Mouse (Mus musculus) embryonic facial prominence, embryonic 10.5 days (tissue): ENCODE measurements around the gene Fem1b. TPM values are rescaled to one million over a fixed set of nuclear protein-coding genes. Genes with fewer than 3 reads are reported as not detected.
A peak's percentile ranks its signal among the peaks of the same experiment; 100 is the strongest.
"Not testable (repeated sequence)": the region's sequence is repeated elsewhere in the genome, so short reads cannot be mapped to it uniquely, and the experiment has no call there.

Experiments
- DNase-seq: peaks from one replicate; pipeline ENCODE4 v3.0.0-alpha.2; 2017; ENCODE audit warnings: low spot score
- H3K27ac ChIP-seq: fragments of 300-500 bp; sonication (generic); replicated peaks from 2 replicates; pipeline ENCODE4 v1.5.1; 2016; ENCODE audit warnings: mild to moderate bottlenecking
- H3K27me3 ChIP-seq: fragments of 300-500 bp; sonication (generic); replicated peaks from 2 replicates; pipeline ENCODE4 v1.6.1; 2016; ENCODE audit warnings: low read depth, mild to moderate bottlenecking; ENCODE audit not compliant: poor library complexity, severe bottlenecking
- H3K36me3 ChIP-seq: fragments of 300-500 bp; sonication (generic); replicated peaks from 2 replicates; pipeline ENCODE4 v1.6.1; 2016; ENCODE audit warnings: mild to moderate bottlenecking, moderate library complexity
- H3K4me1 ChIP-seq: fragments of 300-500 bp; sonication (generic); 2 replicates; pipeline ENCODE4 v1.6.1; 2016
- H3K4me3 ChIP-seq: fragments of 300-500 bp; sonication (generic); 2 replicates; pipeline ENCODE4 v1.5.1; 2016; ENCODE audit warnings: mild to moderate bottlenecking, moderate library complexity
- H3K9me3 ChIP-seq: fragments of 300-500 bp; sonication (generic); 2 replicates; pipeline ENCODE4 v1.6.1; 2016; ENCODE audit warnings: mild to moderate bottlenecking
- WGBS: fragments of 180-500 bp; shearing (Covaris S2); methylation state at CpG from one replicate; pipeline ENCODE4 v1.1.7; 2016; 5-methylcytosine and 5-hydroxymethylcytosine counted together
- polyA plus RNA-seq: library from polyadenylated mRNA; unstranded; fragments of >200 nt; fragmentation: Nextera tagmentation; extraction: Ambion mirVana; gene quantifications from 2 replicates; pipeline ENCODE4 v1.2.1, GENCODE M21; 2016

Fem1b gene
- polyA plus RNA-seq, 1 experiment from 2014 or later: 30.3 TPM

DNA sequence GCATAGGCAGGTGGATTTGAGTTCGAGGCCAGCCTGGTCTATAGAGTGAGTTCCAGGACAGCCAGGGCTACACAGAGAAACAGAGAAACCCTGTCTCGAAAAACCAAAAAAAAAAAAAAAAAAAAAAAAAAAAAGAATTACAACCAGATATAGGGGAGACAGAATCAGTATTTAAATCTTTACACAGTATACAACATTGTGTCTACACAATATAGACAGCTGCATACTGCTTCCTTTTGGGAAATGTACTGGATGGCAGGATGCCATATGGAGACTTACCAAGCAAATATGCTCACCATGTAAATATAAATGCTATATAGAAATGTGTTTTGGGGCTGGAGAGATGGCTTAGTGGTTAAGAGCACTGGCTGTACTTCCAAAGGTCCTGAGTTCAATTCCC, 12.5 kb downstream of the Fem1b start:
- not testable (repeated sequence) for DNase-seq, H3K4me3 ChIP-seq, H3K27me3 ChIP-seq, H3K9me3 ChIP-seq, H3K4me1 ChIP-seq, H3K27ac ChIP-seq
- 91% methylated on average over 2 of the region's 2 CpGs for WGBS
- peaks cover 73% of the 10 kb centered on the region for H3K36me3 ChIP-seq

DNA sequence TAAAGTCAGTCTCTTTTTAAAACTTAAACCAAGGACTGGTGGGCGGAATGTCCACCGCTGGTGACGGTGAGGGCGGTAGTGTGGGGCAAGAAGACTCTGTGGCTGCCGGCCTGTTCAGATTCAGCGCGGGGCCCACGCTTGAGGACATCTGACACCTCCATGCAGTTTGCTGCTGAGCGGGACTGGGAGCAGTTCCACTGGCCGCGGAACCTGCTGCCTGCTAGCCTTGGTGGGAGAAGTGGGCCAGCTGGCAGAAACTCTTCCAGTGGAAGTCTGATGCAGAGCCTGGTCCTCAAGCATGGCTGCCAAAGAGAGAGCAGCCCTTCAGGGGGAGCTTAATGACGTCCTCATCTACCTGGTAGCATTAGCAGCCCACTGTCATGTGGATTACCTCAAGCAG, 21.9 kb downstream of the Fem1b start:
- Histone ChIP-seq H3K9me3 (no peaks in the 10 kb centered on the region), H3K27ac (no peak overlapping the region), H3K4me3 (no peak overlapping the region), H3K27me3 (no peaks in the 10 kb centered on the region), H3K4me1 (peaks cover 6% of the 10 kb centered on the region; the same call in 1 of the 2 replicates), H3K36me3 (peaks cover 34% of the 10 kb centered on the region)
- DNase-seq: no peak
- WGBS: 90% methylated on average over 12 of the region's 12 CpGs

DNA sequence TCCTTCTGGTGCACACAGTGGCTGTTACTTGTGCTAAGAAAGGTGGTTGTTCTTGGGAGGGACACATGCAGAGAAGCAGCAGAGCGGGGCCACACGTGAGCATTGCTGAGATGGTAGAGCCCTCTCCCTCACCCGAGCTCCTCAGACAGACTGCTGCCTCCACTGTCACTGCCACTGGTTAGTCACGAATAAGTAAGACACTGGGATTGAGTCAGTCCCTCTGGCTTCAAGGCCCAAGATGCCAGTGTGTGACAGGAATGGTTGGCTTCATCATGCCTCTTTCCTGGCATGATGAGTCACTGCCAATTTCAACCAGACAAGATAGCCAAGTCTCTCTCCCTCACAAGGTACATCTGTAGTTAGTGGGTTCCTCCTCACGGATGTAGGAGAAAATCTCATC, 25.0 kb downstream of the Fem1b start:
- 81% methylated on average over 5 of the region's 5 CpGs for WGBS
- H3K36me3 ChIP-seq: peaks cover 8% of the 10 kb centered on the region
- peaks cover 23% of the 10 kb centered on the region for H3K4me1 ChIP-seq

DNA sequence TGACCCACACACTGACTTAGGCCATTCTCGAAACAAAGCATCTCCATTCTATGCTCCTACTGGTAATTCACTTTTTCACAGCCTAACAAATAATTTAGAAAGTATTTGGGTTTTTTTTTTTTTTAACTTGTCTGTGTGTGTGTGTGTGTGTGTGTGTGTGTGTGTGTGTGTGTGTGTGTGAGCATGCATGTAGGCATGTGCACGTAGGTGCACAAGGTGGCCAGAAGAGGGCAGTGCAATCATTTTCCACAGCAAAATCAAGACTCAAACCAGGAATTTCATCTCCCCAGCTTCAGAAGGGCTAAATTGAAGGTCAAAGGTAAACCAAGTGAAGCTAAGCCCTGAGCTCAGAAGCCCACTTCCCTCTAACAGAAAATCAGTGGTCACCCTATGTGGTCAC, 27.5 kb downstream of the Fem1b start:
- Histone ChIP-seq H3K4me3 (no peak overlapping the region), H3K9me3 (no peaks in the 10 kb centered on the region), H3K27ac (no peak overlapping the region), H3K36me3 (no peaks in the 10 kb centered on the region), H3K27me3 (no peaks in the 10 kb centered on the region), H3K4me1 (peaks cover 24% of the 10 kb centered on the region)
- WGBS: 89% methylated on average over 2 of the region's 2 CpGs
- no peak for DNase-seq

More for the DNA sequence above, 25.0 kb downstream of the Fem1b start:
- Histone ChIP-seq H3K27me3 (no peaks in the 10 kb centered on the region), H3K4me3 (no peak overlapping the region), H3K27ac (no peak overlapping the region), H3K9me3 (no peaks in the 10 kb centered on the region)
- no peak for DNase-seq

DNA sequence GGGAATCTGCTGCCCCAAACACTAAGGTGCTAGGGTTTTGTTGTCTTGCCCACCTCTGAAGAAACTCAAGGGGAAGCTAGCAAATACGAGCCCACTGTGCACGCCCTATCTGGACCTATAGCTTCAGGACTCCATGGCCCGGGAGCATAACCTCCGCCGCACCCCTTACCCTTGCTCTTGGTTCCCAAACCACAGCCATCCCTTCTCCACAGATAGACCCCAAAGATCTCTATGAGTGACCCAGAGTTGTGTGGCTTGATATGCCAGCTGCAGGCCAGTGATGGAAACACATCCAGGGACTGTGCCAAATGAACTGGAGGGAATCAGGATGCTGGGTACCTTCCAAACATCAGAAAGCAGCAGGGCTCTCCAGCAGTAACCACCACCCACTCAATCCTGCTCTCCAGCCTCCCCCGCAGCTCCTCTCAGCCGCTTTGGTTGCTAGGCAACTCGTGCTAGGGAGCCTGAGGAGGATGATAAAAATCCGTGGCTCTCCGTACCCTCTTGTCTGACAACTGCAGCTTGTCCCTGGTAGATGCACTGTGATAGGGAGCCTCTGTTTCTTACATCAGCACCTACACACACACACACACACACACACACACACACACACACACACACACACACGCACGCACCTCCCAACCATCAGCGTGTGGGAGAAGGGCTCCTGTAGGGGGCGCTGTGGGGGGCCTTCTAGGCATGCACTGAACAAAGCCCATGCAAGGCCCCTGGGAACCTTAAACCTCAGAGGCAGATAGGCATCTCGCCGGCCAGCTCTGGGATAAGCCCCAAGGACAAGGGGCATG, 28.6 kb downstream of the Fem1b start:
- H3K4me3 ChIP-seq: no peak overlapping the region
- H3K27ac ChIP-seq: peak overlapping the region; percentile 49; the same call in 1 of the 2 replicates
- no peaks in the 10 kb centered on the region for H3K9me3 ChIP-seq
- H3K27me3 ChIP-seq: no peaks in the 10 kb centered on the region
- H3K4me1 ChIP-seq: peaks cover 24% of the 10 kb centered on the region
- no peaks in the 10 kb centered on the region for H3K36me3 ChIP-seq
- peak; percentile 60 for DNase-seq
- WGBS: 42% methylated on average over 16 of the region's 16 CpGs

DNA sequence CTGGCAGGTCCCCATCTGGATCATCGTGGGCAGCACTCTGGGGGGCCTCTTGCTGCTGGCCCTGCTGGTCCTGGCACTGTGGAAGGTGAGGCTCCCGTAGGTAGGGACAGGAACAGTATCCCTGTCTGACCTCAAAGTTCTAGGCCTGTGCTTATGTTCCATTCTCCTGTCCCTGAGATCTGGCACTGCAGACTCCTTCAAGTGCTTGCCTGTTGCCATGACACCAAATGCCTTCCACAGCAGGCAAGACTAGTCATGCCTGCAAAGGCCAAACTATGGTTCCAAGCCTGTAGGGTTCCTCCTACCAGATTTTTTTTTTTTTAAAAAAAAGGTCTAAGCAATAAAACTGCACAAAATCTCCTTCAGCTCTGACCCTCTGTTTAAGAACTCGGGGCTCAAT, 29.8 kb downstream of the Fem1b start:
- DNase-seq: no peak
- Histone ChIP-seq H3K4me3 (no peak overlapping the region), H3K27ac (no peak overlapping the region), H3K27me3 (no peaks in the 10 kb centered on the region), H3K36me3 (no peaks in the 10 kb centered on the region), H3K9me3 (no peaks in the 10 kb centered on the region), H3K4me1 (peaks cover 27% of the 10 kb centered on the region)
- WGBS: 81% methylated on average over 3 of the region's 3 CpGs

DNA sequence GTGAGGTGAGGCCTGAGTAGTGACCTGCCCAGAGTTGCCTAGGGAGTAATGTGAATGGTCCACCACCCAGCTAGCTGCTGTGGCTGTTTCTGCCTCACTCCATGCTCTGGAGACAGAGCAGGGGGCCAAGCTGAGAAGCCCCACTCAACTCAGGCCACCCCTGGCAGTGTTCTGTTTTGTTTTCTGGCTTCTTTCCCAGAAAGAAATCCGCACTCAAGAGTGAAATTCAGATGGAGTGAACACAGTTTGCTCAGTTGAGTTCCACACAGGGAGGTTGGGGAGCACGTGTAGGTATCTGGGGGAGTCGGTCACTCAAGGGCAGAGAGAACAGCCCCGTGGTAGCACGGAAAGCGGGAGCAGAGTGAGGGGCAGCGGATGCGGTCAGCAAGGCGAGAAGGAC, 33.0 kb downstream of the Fem1b start:
- H3K27me3 ChIP-seq: no peaks in the 10 kb centered on the region
- H3K36me3 ChIP-seq: no peaks in the 10 kb centered on the region
- 87% methylated on average over 9 of the region's 9 CpGs for WGBS
- H3K4me3 ChIP-seq: no peak overlapping the region
- no peaks in the 10 kb centered on the region for H3K9me3 ChIP-seq
- no peak overlapping the region for H3K27ac ChIP-seq
- DNase-seq: no peak
- H3K4me1 ChIP-seq: peaks cover 32% of the 10 kb centered on the region

- 8% methylated on average over 5 of the region's 5 CpGs for WGBS
- Histone ChIP-seq H3K4me3 (no peak overlapping the region), H3K36me3 (no peaks in the 10 kb centered on the region), H3K9me3 (no peaks in the 10 kb centered on the region), H3K4me1 (peaks cover 23% of the 10 kb centered on the region), H3K27ac (peak overlapping the region; percentile 55; the same call in 1 of the 2 replicates), H3K27me3 (no peaks in the 10 kb centered on the region)
- peak; percentile 79 for DNase-seq
Measured at GRCm38 (mm10) chr9:62777461-62777860, 34.3 kb downstream of the Fem1b start.

DNA sequence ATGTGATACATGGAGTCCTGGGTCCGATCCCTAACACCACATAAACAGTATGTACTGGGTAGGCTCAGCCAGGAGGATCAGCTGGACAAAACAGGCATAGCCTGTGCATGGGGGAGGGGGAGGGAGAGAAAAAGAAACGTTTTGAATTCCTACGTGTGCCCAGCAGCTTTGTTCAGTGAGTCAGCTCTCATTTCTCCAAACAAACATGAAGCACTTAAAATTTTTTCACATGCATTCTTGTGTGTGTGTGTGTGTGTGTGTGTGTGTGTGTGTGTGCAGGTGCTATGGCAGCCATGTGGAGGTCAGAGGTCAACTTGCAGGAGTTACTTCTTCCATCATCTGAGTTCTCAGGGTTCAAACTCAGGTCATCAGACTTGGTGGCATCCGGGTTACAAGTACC, 36.3 kb downstream of the Fem1b start:
- no peaks in the 10 kb centered on the region for H3K9me3 ChIP-seq
- H3K4me3 ChIP-seq: no peak overlapping the region
- no peak overlapping the region for H3K27ac ChIP-seq
- no peaks in the 10 kb centered on the region for H3K27me3 ChIP-seq
- peaks cover 14% of the 10 kb centered on the region for H3K4me1 ChIP-seq
- WGBS: 59% methylated on average over 4 of the region's 4 CpGs
- H3K36me3 ChIP-seq: no peaks in the 10 kb centered on the region
- DNase-seq: peak; percentile 31

GRCm38 (mm10) chr9:62772746-62773145, 39.0 kb downstream of the Fem1b start:
- Histone ChIP-seq H3K4me3 (no peak overlapping the region), H3K27me3 (no peaks in the 10 kb centered on the region), H3K9me3 (no peaks in the 10 kb centered on the region), H3K36me3 (no peaks in the 10 kb centered on the region), H3K27ac (no peak overlapping the region), H3K4me1 (peaks cover 14% of the 10 kb centered on the region)
- DNase-seq: no peak
- WGBS: 81% methylated on average over 8 of the region's 8 CpGs

DNA sequence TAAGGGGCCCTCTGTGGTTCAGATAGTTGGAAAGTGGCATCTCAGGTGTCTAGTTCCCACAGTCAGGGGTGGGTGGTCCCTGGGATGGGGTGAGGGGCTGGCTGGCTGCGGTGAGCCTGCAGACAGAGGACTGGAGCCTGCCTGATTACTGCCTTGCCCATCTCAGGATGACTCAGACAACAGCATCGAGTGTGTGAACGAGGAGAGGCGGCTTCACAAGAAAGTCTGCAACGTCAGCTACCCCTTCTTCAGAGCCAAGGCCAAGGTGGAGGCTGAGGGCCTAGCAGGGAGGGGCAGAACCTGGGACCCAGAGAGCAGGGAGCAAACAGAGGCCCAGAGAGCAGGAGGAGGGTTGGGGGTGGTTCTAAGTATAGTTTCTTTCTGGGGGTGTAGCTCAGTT, 43.4 kb downstream of the Fem1b start:
- H3K4me1 ChIP-seq: peaks cover 7% of the 10 kb centered on the region; the same call in 1 of the 2 replicates
- H3K9me3 ChIP-seq: no peaks in the 10 kb centered on the region
- H3K36me3 ChIP-seq: no peaks in the 10 kb centered on the region
- H3K27me3 ChIP-seq: peaks cover 17% of the 10 kb centered on the region
- H3K27ac ChIP-seq: no peak overlapping the region
- 82% methylated on average over 5 of the region's 5 CpGs for WGBS
- no peak for DNase-seq
- H3K4me3 ChIP-seq: no peak overlapping the region

DNA sequence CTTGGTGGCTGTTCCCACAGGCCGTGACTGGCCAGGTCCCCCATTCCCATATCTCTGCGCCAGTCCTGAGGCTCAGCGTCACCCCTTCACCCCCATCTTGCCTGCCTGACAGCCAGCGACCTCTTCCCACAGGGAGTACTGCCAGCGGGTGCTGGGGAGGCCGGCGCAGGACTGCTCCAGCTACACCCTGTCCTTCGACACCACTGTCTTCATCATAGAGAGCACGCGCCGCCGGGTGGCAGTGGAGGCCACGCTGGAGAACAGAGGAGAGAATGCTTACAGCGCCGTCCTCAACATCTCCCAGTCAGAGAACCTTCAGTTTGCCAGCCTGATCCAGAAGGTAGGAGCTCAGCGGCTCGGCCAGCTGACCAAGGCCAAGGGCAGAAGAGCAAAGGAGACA, 44.3 kb downstream of the Fem1b start:
- Histone ChIP-seq H3K27me3 (peaks cover 21% of the 10 kb centered on the region), H3K27ac (no peak overlapping the region), H3K4me1 (peaks cover 7% of the 10 kb centered on the region), H3K36me3 (no peaks in the 10 kb centered on the region), H3K4me3 (no peak overlapping the region), H3K9me3 (no peaks in the 10 kb centered on the region)
- DNase-seq: no peak
- WGBS: 69% methylated on average over 17 of the region's 17 CpGs

GRCm38 (mm10) chr9:62765346-62765745, 46.4 kb downstream of the Fem1b start:
- no peak overlapping the region for H3K27ac ChIP-seq
- peaks cover 7% of the 10 kb centered on the region for H3K4me1 ChIP-seq
- H3K9me3 ChIP-seq: no peaks in the 10 kb centered on the region
- no peak overlapping the region for H3K4me3 ChIP-seq
- DNase-seq: no peak
- peaks cover 24% of the 10 kb centered on the region for H3K27me3 ChIP-seq
- H3K36me3 ChIP-seq: no peaks in the 10 kb centered on the region
- 75% methylated on average over 4 of the region's 4 CpGs for WGBS
